Mouse (Mus musculus) midbrain, postnatal 0 days (tissue): ENCODE data around the gene Btla. TPM values are rescaled to one million over a fixed set of nuclear protein-coding genes. Genes with fewer than 3 reads are reported as not detected.

Experiments used
- ATAC-seq: fragments of 200-750 bp; cut with Nextera tagmentation; 2 replicates; pipeline ENCODE4 v1.8.0; 2017; ENCODE audit warnings: moderate number of reproducible peaks, mild to moderate bottlenecking, moderate TSS enrichment, moderate library complexity; ENCODE audit not compliant: low FRiP score
- DNase-seq: peaks from one replicate; pipeline ENCODE4 v3.0.0-alpha.2; 2015; ENCODE audit warnings: low spot score
- H3K27ac ChIP-seq: fragments of 300-500 bp; sonication (generic); 2 replicates; pipeline ENCODE4 v1.5.1; 2014; ENCODE audit warnings: low read depth, mild to moderate bottlenecking, low read length, mixed read lengths
- H3K27me3 ChIP-seq: fragments of 300-500 bp; sonication (generic); 2 replicates; pipeline ENCODE4 v1.6.1; 2014; ENCODE audit warnings: low read length, control low read depth, mixed read lengths; ENCODE audit not compliant: insufficient read depth
- H3K36me3 ChIP-seq: fragments of 300-500 bp; sonication (generic); 2 replicates; pipeline ENCODE4 v1.6.1; 2014; ENCODE audit warnings: low read length, control low read depth, mixed read lengths; ENCODE audit not compliant: insufficient read depth
- H3K4me1 ChIP-seq: fragments of 300-500 bp; sonication (generic); 2 replicates; pipeline ENCODE4 v1.6.1; 2014; ENCODE audit warnings: mild to moderate bottlenecking, control low read depth, antibody characterized with exemption, low read length, mixed read lengths; ENCODE audit not compliant: insufficient read depth
- H3K4me2 ChIP-seq: fragments of 300-500 bp; sonication (generic); 2 replicates; pipeline ENCODE4 v1.6.1; 2014; ENCODE audit warnings: low read depth, mild to moderate bottlenecking, low read length, mixed read lengths; ENCODE audit not compliant: poor library complexity, severe bottlenecking
- H3K4me3 ChIP-seq: fragments of 300-500 bp; sonication (generic); 2 replicates; pipeline ENCODE4 v1.5.1; 2014; ENCODE audit warnings: low read depth, mild to moderate bottlenecking, low read length, moderate library complexity
- H3K9ac ChIP-seq: fragments of 300-500 bp; sonication (generic); replicated peaks from 2 replicates; pipeline ENCODE4 v1.6.1; 2014; ENCODE audit warnings: mild to moderate bottlenecking, low read length, moderate library complexity, mixed read lengths; ENCODE audit not compliant: poor library complexity, severe bottlenecking
- H3K9me3 ChIP-seq: fragments of 300-500 bp; sonication (generic); 2 replicates; pipeline ENCODE4 v1.6.1; 2016; ENCODE audit warnings: low read length, control low read depth
- CTCF ChIP-seq: IDR thresholded peaks from 2 replicates; pipeline ENCODE4 v1.5.1; 2016; ENCODE audit warnings: antibody characterized with exemption, mild to moderate bottlenecking
- WGBS: fragments of 180-500 bp; shearing (Covaris S2); extraction: QIAGEN DNeasy Blood & Tissue Kit; methylation state at CpG from one replicate; pipeline ENCODE4 v1.1.7; 2014; 5-methylcytosine and 5-hydroxymethylcytosine counted together
- polyA plus RNA-seq: library from polyadenylated mRNA; unstranded; fragments of >200 nt; fragmentation: Nextera tagmentation; extraction: Ambion mirVana; gene quantifications from 2 replicates; pipeline ENCODE4 v1.2.1, GENCODE M21; 2015
- total RNA-seq: library from RNA; depleted of rRNA; stranded (reverse); fragments of >200 nt; gene quantifications from 2 replicates; pipeline ENCODE4 v1.2.3, GENCODE M21; 2014

The Btla gene
- total and polyA plus RNA-seq, 2 experiments from 2014 or later: 0.21 TPM; not detected in 1

- Histone ChIP-seq H3K4me1 (no peaks in the 10 kb centered on the region), H3K9me3 (no peaks in the 10 kb centered on the region), H3K27me3 (no peaks in the 10 kb centered on the region), H3K4me2 (no peak overlapping the region), H3K4me3 (no peak overlapping the region), H3K9ac (no peak overlapping the region), H3K27ac (no peak overlapping the region), H3K36me3 (no peaks in the 10 kb centered on the region)
- TF ChIP-seq CTCF: no peak
- ATAC-seq (no peak), DNase-seq (no peak)
- WGBS: 88% methylated on average over 6 of the region's 6 CpGs
These were observed 27.8 kb downstream of the Btla start for GRCm38 (mm10) chr16:45251773-45252413.

GRCm38 (mm10) chr16:45255183-45255861 is 31.2 kb downstream of the Btla start:
- WGBS: 87% methylated on average over 7 of the region's 7 CpGs

GRCm38 (mm10) chr16:45256895-45257294 is 32.8 kb downstream of the Btla start:
- no peaks in the 10 kb centered on the region for H3K36me3 ChIP-seq
- H3K4me3 ChIP-seq: no peak overlapping the region
- DNase-seq: no peak
- ATAC-seq: no peak
- H3K4me1 ChIP-seq: no peaks in the 10 kb centered on the region
- no peaks in the 10 kb centered on the region for H3K27me3 ChIP-seq
- WGBS: 91% methylated on average over 2 of the region's 2 CpGs
- no peak overlapping the region for H3K4me2 ChIP-seq
- H3K9ac ChIP-seq: no peak overlapping the region
- TF ChIP-seq CTCF: no peak
- H3K9me3 ChIP-seq: no peaks in the 10 kb centered on the region
- no peak overlapping the region for H3K27ac ChIP-seq

More at GRCm38 (mm10) chr16:45255183-45255861, 31.2 kb downstream of the Btla start:
- ATAC-seq (no peak), DNase-seq (no peak)
- no peak for TF ChIP-seq CTCF
- Histone ChIP-seq H3K36me3 (no peaks in the 10 kb centered on the region), H3K4me1 (no peaks in the 10 kb centered on the region), H3K4me2 (no peak overlapping the region), H3K9ac (no peak overlapping the region), H3K27me3 (no peaks in the 10 kb centered on the region), H3K27ac (no peak overlapping the region), H3K9me3 (no peaks in the 10 kb centered on the region), H3K4me3 (no peak overlapping the region)

DNA sequence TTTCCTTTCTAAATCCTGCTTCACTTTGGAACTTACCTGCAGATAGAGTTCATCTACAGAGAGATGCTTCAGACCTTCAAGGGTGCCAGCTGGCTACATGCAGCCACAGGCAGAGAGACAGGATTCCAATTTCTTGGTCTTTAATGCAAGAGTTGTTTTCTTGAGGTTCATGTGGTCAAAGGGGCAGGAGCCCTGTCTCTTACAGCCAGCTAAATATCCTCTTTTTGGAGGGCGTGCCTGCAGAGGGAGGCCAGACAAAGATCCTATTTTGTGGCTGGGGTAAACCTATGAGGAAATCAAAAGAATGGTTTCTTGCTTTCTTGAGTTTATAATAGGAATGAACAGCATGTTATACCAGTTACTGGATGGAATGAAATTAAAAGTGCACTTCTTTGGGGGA is 33.5 kb downstream of the Btla start:
- Histone ChIP-seq H3K27ac (no peak overlapping the region), H3K9ac (no peak overlapping the region), H3K4me3 (no peak overlapping the region), H3K36me3 (no peaks in the 10 kb centered on the region), H3K4me2 (no peak overlapping the region), H3K9me3 (no peaks in the 10 kb centered on the region), H3K4me1 (no peaks in the 10 kb centered on the region), H3K27me3 (no peaks in the 10 kb centered on the region)
- ATAC-seq (no peak), DNase-seq (no peak)
- 83% methylated on average over 1 of the region's 1 CpGs for WGBS
- TF ChIP-seq CTCF: no peak

DNA sequence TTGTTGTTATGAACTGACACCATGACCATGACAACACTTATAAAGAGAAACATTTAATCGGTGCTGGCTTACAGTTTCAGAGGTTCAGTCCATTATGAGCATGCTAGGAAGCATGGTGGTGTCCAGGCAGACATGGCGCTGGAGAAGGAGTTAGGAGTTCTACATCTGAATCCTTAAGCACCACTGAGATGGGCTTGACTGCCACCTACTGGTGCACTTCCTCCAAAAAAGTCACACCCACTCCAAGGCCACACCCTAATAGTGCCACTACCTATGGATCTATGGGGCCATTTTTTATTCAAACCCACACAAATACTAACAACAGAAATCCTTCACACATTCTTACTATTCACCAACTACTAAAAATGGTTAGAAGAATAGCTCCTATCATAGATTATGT is 35.5 kb downstream of the Btla start:
- WGBS: 89% methylated on average over 2 of the region's 2 CpGs

GRCm38 (mm10) chr16:45261321-45261720 is 37.2 kb downstream of the Btla start:
- Histone ChIP-seq H3K9me3 (no peaks in the 10 kb centered on the region), H3K9ac (no peak overlapping the region), H3K27me3 (no peaks in the 10 kb centered on the region), H3K4me3 (no peak overlapping the region), H3K27ac (no peak overlapping the region), H3K4me2 (no peak overlapping the region), H3K4me1 (no peaks in the 10 kb centered on the region), H3K36me3 (no peaks in the 10 kb centered on the region)
- TF ChIP-seq CTCF: no peak
- ATAC-seq (no peak), DNase-seq (no peak)
- WGBS: 79% methylated on average over 2 of the region's 2 CpGs

More for the DNA sequence above, 35.5 kb downstream of the Btla start:
- H3K36me3 ChIP-seq: no peaks in the 10 kb centered on the region
- DNase-seq (no peak), ATAC-seq (no peak)
- H3K4me1 ChIP-seq: no peaks in the 10 kb centered on the region
- no peaks in the 10 kb centered on the region for H3K27me3 ChIP-seq
- H3K4me2 ChIP-seq: no peak overlapping the region
- no peaks in the 10 kb centered on the region for H3K9me3 ChIP-seq
- no peak overlapping the region for H3K27ac ChIP-seq
- no peak overlapping the region for H3K4me3 ChIP-seq
- TF ChIP-seq CTCF: no peak
- H3K9ac ChIP-seq: no peak overlapping the region
